Mouse (Mus musculus) CH12.LX (cell line): ENCODE measurements around the gene Dcaf12. TPM values are rescaled to one million over a fixed set of nuclear protein-coding genes. Genes with fewer than 3 reads are reported as not detected.

Experiments
- DNase-seq: peaks from one replicate; pipeline ENCODE4 v3.0.0-alpha.2; 2013; ENCODE audit errors: extremely low read depth
- H3K27ac ChIP-seq: 2 replicates; pipeline ENCODE4 v1.5.1; 2012; ENCODE audit warnings: low read depth, mild to moderate bottlenecking, control low read depth, moderate library complexity; ENCODE audit not compliant: insufficient read depth
- H3K27me3 ChIP-seq: replicated peaks from 2 replicates; pipeline ENCODE3; 2012; ENCODE audit warnings: inconsistent platforms
- H3K36me3 ChIP-seq, 2 experiments: replicated peaks in 1 of 2; 2 replicates each; pipeline versions ENCODE3 to v1.6.1; 2012; ENCODE audit warnings: inconsistent platforms in 1 of 2, low read length in 1 of 2, mild to moderate bottlenecking in 1 of 2, mixed read lengths in 1 of 2, moderate library complexity in 1 of 2; ENCODE audit not compliant: control insufficient read depth in 1 of 2, insufficient read depth in 1 of 2
- H3K4me1 ChIP-seq, 2 experiments: 2 replicates each; pipeline ENCODE4 v1.6.1; 2012; ENCODE audit warnings: inconsistent platforms in 1 of 2, moderate library complexity in 1 of 2; ENCODE audit not compliant: insufficient read depth in 2 of 2, control insufficient read depth in 1 of 2
- H3K4me2 ChIP-seq: 2 replicates; pipeline ENCODE4 v1.6.1; 2012; ENCODE audit warnings: low read depth, mild to moderate bottlenecking, control low read depth; ENCODE audit not compliant: poor library complexity, insufficient read depth, severe bottlenecking
- H3K4me3 ChIP-seq, 3 experiments: fragments of 150-350 bp in 1 of 3; sonication (generic) in 1 of 3; replicated peaks in 1 of 3; 2 replicates each; pipeline versions ENCODE3 to v1.5.1; 2011 to 2012; ENCODE audit warnings: low read depth in 2 of 3, low read length in 2 of 3, mild to moderate bottlenecking in 2 of 3, moderate library complexity in 2 of 3, control low read depth in 1 of 3, improper control_type of control experiment in 1 of 3, inconsistent platforms in 1 of 3, mixed read lengths in 1 of 3; ENCODE audit not compliant: poor library complexity in 1 of 3
- H3K79me2 ChIP-seq: replicated peaks from 2 replicates; pipeline ENCODE4 v1.6.1; 2012; ENCODE audit warnings: mild to moderate bottlenecking, moderate library complexity; ENCODE audit not compliant: control insufficient read depth, poor library complexity, insufficient read depth, severe bottlenecking; ENCODE audit errors: extremely low read depth
- H3K9ac ChIP-seq: 2 replicates; pipeline ENCODE4 v1.6.1; 2012; ENCODE audit warnings: low read depth, mild to moderate bottlenecking, control low read depth, moderate library complexity; ENCODE audit not compliant: insufficient read depth
- H3K9me3 ChIP-seq: replicated peaks from 2 replicates; pipeline ENCODE3; 2012; ENCODE audit warnings: low read length, inconsistent platforms, mixed read lengths
- BHLHE40 ChIP-seq: IDR thresholded peaks from 2 replicates; pipeline ENCODE4 v1.6.1; 2011; ENCODE audit warnings: mild to moderate bottlenecking, low read depth, low read length, improper control_type of control experiment
- E2F4 ChIP-seq: IDR thresholded peaks from 2 replicates; pipeline ENCODE4 v1.6.1; 2011; ENCODE audit warnings: low read depth, low read length, improper control_type of control experiment; ENCODE audit not compliant: insufficient replicate concordance
- ELF1 ChIP-seq: IDR thresholded peaks from 2 replicates; pipeline ENCODE4 v1.6.1; 2014; ENCODE audit warnings: low read depth, mild to moderate bottlenecking, inconsistent platforms, low read length, improper control_type of control experiment
- ETS1 ChIP-seq: conservative IDR thresholded peaks from 2 replicates; pipeline ENCODE4 v1.6.1; 2012; ENCODE audit warnings: low read depth, mild to moderate bottlenecking, inconsistent platforms, low read length, improper control_type of control experiment, moderate library complexity
- HCFC1 ChIP-seq: IDR thresholded peaks from 2 replicates; pipeline ENCODE4 v1.6.1; 2012; ENCODE audit warnings: low read depth, mild to moderate bottlenecking, inconsistent platforms, low read length, improper control_type of control experiment
- IRF4 ChIP-seq: IDR thresholded peaks from 2 replicates; pipeline ENCODE4 v1.6.1; 2014; ENCODE audit warnings: low read depth, mild to moderate bottlenecking, inconsistent platforms, low read length, improper control_type of control experiment
- JUN ChIP-seq: IDR thresholded peaks from 2 replicates; pipeline ENCODE4 v1.6.1; 2011; ENCODE audit warnings: low read depth, mild to moderate bottlenecking, low read length, improper control_type of control experiment, moderate library complexity; ENCODE audit not compliant: insufficient read depth
- KAT2A ChIP-seq: IDR thresholded peaks from 2 replicates; pipeline ENCODE4 v1.6.1; 2012; ENCODE audit warnings: low read length, improper control_type of control experiment, inconsistent platforms; ENCODE audit not compliant: insufficient replicate concordance
- MAFK ChIP-seq: IDR thresholded peaks from 2 replicates; pipeline ENCODE4 v1.6.1; 2011; ENCODE audit warnings: low read length, improper control_type of control experiment; ENCODE audit not compliant: insufficient replicate concordance
- MAZ ChIP-seq: IDR thresholded peaks from 2 replicates; pipeline ENCODE4 v1.6.1; 2012; ENCODE audit warnings: low read depth, mild to moderate bottlenecking, inconsistent platforms, low read length, improper control_type of control experiment, moderate library complexity
- MXI1 ChIP-seq: IDR thresholded peaks from 2 replicates; pipeline ENCODE4 v1.6.1; 2011; ENCODE audit warnings: mild to moderate bottlenecking, low read depth, low read length, improper control_type of control experiment
- MYC ChIP-seq: IDR thresholded peaks from 2 replicates; pipeline ENCODE4 v1.6.1; 2011; ENCODE audit warnings: low read depth, mild to moderate bottlenecking, improper control_type of control experiment, low read length
- NRF1 ChIP-seq: IDR thresholded peaks from 2 replicates; pipeline ENCODE4 v1.6.1; 2014; ENCODE audit warnings: low read depth, mild to moderate bottlenecking, inconsistent platforms, low read length, improper control_type of control experiment, moderate library complexity
- SIN3A ChIP-seq: IDR thresholded peaks from 2 replicates; pipeline ENCODE4 v1.6.1; 2012; ENCODE audit warnings: low read length, improper control_type of control experiment, inconsistent platforms
- USF1 ChIP-seq: IDR thresholded peaks from 2 replicates; pipeline ENCODE4 v1.6.1; 2014; ENCODE audit warnings: low read depth, mild to moderate bottlenecking, inconsistent platforms, low read length, improper control_type of control experiment
- USF2 ChIP-seq: conservative IDR thresholded peaks from 2 replicates; pipeline ENCODE4 v1.6.1; 2011; ENCODE audit warnings: low read depth, low read length, improper control_type of control experiment
- ZKSCAN1 ChIP-seq: IDR thresholded peaks from 2 replicates; pipeline ENCODE4 v1.6.1; 2012; ENCODE audit warnings: low read depth, inconsistent platforms, low read length, improper control_type of control experiment, borderline replicate concordance
- ZMIZ1 ChIP-seq: IDR thresholded peaks from 2 replicates; pipeline ENCODE4 v1.6.1; 2012; ENCODE audit warnings: low read depth, mild to moderate bottlenecking, inconsistent platforms, low read length, improper control_type of control experiment
- ZNF384 ChIP-seq: IDR thresholded peaks from 2 replicates; pipeline ENCODE4 v1.6.1; 2012; ENCODE audit warnings: low read depth, low read length, improper control_type of control experiment, inconsistent platforms
- dilution Hi-C: fragments of 300-500 bp; cut with MboI; formaldehyde crosslinking; loops from 2 replicates; pipeline ENCODE4 v1.14.3; 2020; ENCODE audit warnings: low sequenced_read_pairs; ENCODE audit not compliant: extremely low pct_unique_long_range_greater_than_20kb, extremely low pct_ligation_motif_present
- in situ Hi-C: fragments of 300-500 bp; cut with MboI; formaldehyde crosslinking; loops from 3 replicates; pipeline ENCODE4 v1.14.3; 2019; ENCODE audit warnings: low sequenced_read_pairs, low pct_ligation_motif_present, low pct_unique_long_range_greater_than_20kb, mixed read lengths
- polyA plus RNA-seq: library from polyadenylated mRNA; unstranded; fragments of >175 nt; gene quantifications from 2 replicates; pipeline ENCODE4 v1.2.1, GENCODE M21; 2012; ENCODE audit warnings: low read depth; ENCODE audit not compliant: insufficient read length
- total RNA-seq, 2 experiments: library from RNA; depleted of rRNA; stranded (reverse); fragments of 300-350 nt in 1 of 2; fragments of >200 nt in 1 of 2; gene quantifications; 2 replicates each; pipeline ENCODE4 v1.2.3; 2012 to 2014

Gene Dcaf12
- total and polyA plus RNA-seq, 3 experiments, result 31.3 to 42.0 (median 33.7) TPM

DNA sequence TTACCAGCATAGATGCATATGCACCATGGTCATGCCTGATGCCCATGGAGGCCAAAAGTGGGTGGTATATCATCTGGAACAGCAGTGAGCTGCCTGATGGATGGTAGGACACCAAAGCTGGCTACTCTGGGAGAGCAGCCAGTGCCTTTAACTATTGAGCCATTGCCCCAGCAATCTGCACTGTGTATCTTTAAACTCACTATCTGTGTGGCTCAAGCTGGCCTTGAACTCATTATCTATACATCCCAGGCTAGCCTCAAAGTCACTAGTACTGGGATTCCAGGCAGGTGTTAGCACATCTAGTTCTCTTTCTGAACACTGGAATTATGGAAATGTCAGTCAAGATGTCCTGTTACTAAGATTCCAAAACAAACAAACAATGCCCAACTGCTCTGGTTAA is 21.9 kb upstream of the Dcaf12 start:
- no peak for DNase-seq
- no peak for TF ChIP-seq ZMIZ1
- no peak for TF ChIP-seq ZNF384
- TF ChIP-seq HCFC1, result no peak
- TF ChIP-seq, all 38 proteins: peak for 0
- in situ Hi-C loops, result no loop called here
- Histone ChIP-seq H3K4me2 (no peak overlapping the region), H3K4me1 (peaks cover 0 to 2% of the 10 kb centered on the region in 2 experiments; a peak in 1 of 4 replicates), H3K9ac (no peak overlapping the region), H3K27ac (no peak overlapping the region), H3K79me2 (no peaks in the 10 kb centered on the region), H3K9me3 (no peaks in the 10 kb centered on the region), H3K36me3 (no peaks in the 10 kb centered on the region), H3K27me3 (no peaks in the 10 kb centered on the region), H3K4me3 (no peak overlapping the region)
- dilution Hi-C loops, result no loop called here

DNA sequence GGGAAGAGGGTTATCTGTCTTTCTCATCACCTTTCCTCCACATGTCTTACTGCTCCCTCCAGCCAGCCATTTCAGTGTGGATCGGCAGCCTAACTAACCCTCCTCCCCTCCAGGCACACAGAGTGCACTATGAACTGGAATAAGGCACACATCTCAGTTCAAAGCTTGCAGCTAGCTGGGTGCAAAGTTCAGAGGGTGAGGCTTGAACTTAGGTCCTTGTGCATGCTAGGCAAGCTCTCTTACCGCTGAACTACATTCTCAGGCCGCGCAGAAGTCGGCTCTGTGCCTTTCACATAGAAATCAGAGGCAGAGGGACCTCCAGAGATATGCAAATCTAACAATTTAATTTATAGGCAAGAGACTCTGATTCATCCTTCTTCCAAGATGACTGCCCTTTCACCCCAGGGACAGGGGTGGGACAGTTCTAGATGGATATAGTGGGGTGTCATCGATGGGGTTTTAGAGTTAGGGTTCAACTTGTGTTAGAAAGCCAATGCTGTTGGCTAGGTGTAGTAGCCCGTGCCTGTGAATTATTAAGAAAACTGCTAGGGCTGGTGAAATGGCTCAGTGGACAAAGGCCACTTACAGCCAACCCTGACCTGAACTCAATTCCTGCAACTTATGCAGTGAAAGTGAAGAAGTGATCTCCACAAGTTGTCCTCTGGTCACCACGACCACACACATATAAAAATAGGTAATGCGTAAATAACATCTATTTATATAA is 17.2 kb upstream of the Dcaf12 start:
- no peak overlapping the region for H3K27ac ChIP-seq
- no peak overlapping the region for H3K4me3 ChIP-seq
- H3K9ac ChIP-seq, result no peak overlapping the region
- H3K9me3 ChIP-seq, result no peaks in the 10 kb centered on the region
- in situ Hi-C loops, result no loop called here
- no peaks in the 10 kb centered on the region for H3K36me3 ChIP-seq
- H3K4me1 ChIP-seq, result peaks cover 7% of the 10 kb centered on the region in 2 experiments
- dilution Hi-C loops, result no loop called here
- no peak for DNase-seq
- H3K27me3 ChIP-seq, result no peaks in the 10 kb centered on the region
- TF ChIP-seq MXI1 (no peak), ZMIZ1 (no peak), MAZ (no peak), BHLHE40 (no peak), JUN (no peak), ZKSCAN1 (no peak), IRF4 (no peak), NRF1 (no peak)
- no peak overlapping the region for H3K4me2 ChIP-seq
- H3K79me2 ChIP-seq, result no peaks in the 10 kb centered on the region

DNA sequence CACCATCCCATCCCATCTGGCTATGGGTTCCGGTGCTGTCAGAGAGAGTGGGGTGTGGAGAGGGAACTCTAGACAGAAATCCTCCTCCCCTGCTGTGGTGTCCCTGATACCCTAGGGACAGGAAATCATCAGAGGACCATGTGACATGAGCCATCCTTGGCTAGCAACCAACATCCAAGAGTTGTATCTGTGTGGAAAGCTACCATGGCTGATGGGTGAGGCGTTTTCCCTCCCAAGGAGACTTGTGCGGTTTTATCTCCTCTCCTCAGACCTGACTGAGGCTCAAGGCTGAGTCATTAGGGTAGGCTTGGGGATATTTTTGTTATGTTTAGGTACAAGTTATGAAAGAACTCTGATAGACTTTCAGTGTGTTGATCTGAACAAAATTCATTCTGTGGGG is 16.4 kb upstream of the Dcaf12 start:
- H3K4me1 ChIP-seq, result peaks cover 7% of the 10 kb centered on the region in 2 experiments
- H3K9ac ChIP-seq, result no peak overlapping the region
- no peak overlapping the region for H3K4me3 ChIP-seq
- no peaks in the 10 kb centered on the region for H3K9me3 ChIP-seq
- no peak overlapping the region for H3K27ac ChIP-seq
- H3K36me3 ChIP-seq, result no peaks in the 10 kb centered on the region
- no peak for DNase-seq
- no peaks in the 10 kb centered on the region for H3K27me3 ChIP-seq
- H3K4me2 ChIP-seq, result no peak overlapping the region
- no peaks in the 10 kb centered on the region for H3K79me2 ChIP-seq
- dilution Hi-C loops, result no loop called here
- no peak for TF ChIP-seq KAT2A
- no peak for TF ChIP-seq MAFK
- no peak for TF ChIP-seq MAZ
- TF ChIP-seq ETS1, result no peak
- TF ChIP-seq HCFC1, result no peak
- TF ChIP-seq IRF4, result no peak
- no peak for TF ChIP-seq USF1
- no peak for TF ChIP-seq MYC
- no peak for TF ChIP-seq ZMIZ1
- no peak for TF ChIP-seq E2F4
- TF ChIP-seq ELF1, result no peak
- no peak for TF ChIP-seq USF2
- no peak for TF ChIP-seq SIN3A
- TF ChIP-seq, all 38 proteins: peak for 0
- in situ Hi-C loops, result no loop called here
